Mouse (Mus musculus) B cell, adult (primary cell): ENCODE data around the gene Jade2. TPM values are rescaled to one million over a fixed set of nuclear protein-coding genes. Genes with fewer than 3 reads are reported as not detected.

Experiments used
- total RNA-seq: library from RNA; stranded (reverse); gene quantifications from 4 replicates; pipeline ENCODE4 v1.2.4, GENCODE M21; 2023; ENCODE audit not compliant: inconsistent age

Gene Jade2
- total RNA-seq: 67.5 to 72.9 TPM (median 68.9 TPM) in 4 replicates

DNA sequence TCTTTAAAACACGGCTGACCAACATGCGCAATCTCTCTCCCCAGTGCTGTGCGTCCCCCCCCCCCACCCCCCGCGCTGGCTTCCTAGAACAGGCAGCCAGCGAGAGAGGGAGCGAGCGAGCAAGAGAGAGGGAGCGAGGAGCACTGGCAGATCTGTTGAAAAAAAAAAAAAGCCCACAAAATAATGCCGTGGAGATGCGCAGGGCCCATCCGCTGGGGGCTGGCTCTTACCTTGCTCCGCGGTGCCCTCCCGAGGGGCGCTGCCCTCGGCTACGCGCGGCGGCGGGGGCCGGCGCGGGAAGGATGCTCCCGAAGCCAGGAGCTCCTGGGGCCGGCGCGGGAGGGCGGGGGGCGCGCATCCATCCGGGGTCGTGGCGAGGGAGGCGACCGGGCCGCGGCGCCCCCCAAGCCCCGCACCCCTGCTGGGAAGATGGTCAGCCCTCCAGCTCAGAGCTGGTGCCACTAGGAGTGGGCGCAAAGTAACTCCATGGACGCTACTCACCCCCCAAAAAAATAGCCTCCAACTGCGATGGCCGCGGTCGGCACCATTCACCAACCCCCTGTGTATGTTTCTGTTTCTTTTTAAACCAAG, at the start of gene Jade2:
Gene Jade2 (minus strand): TSS at position 573 of the 591 bp plus-strand sequence.

Other genes with a start within 250 kb of the Jade2 start
- gene Nhp2, start 237.9 kb downstream of the Jade2 start, total RNA-seq: 52.6 to 60.6 TPM (median 58.5 TPM) in 4 replicates
- gene Rmnd5b, start 221.8 kb downstream of the Jade2 start, total RNA-seq: 114 to 135 TPM (median 129 TPM) in 4 replicates
- gene N4bp3, start 206.8 kb downstream of the Jade2 start, total RNA-seq: 22.4 to 24.8 TPM (median 24.6 TPM) in 4 replicates
- 1.1 to 2.1 TPM (median 2.0 TPM) in 4 replicates for gene D930048N14Rik, start 206.7 kb downstream of the Jade2 start, total RNA-seq
- 4.7 to 9.2 TPM (median 5.5 TPM) in 4 replicates for gene 0610009B22Rik, start 168.8 kb downstream of the Jade2 start, total RNA-seq
- gene Sec24a, start 94.0 kb downstream of the Jade2 start, total RNA-seq: 74.3 to 87.0 TPM (median 84.5 TPM) in 4 replicates
- 29.9 to 36.0 TPM (median 34.6 TPM) in 4 replicates for gene Sar1b, start 94.0 kb downstream of the Jade2 start, total RNA-seq
- 42.2 to 49.8 TPM (median 45.0 TPM) in 4 replicates for gene Cdkn2aipnl, start 110.0 kb upstream of the Jade2 start, total RNA-seq
- gene Ube2b, start 143.1 kb upstream of the Jade2 start, total RNA-seq: 180 to 200 TPM (median 183 TPM) in 4 replicates
- 4.4 to 4.9 TPM (median 4.5 TPM) in 4 replicates for gene Cdkl3, start 146.6 kb upstream of the Jade2 start, total RNA-seq
- gene Ppp2ca, start 241.0 kb upstream of the Jade2 start, total RNA-seq: 107 to 118 TPM (median 111 TPM) in 4 replicates